Mouse (Mus musculus): ENCODE results near the gene Pde5a. TPM values are rescaled to one million over a fixed set of nuclear protein-coding genes. Genes with fewer than 3 reads are reported as not detected.

Pde5a gene
- polyA plus RNA-seq, 1 experiment from 2014 or later, result 19.8 TPM

GRCm38 (mm10) chr3:122810986-122811385, 82.2 kb downstream of the Pde5a start:
- Histone ChIP-seq H3K4me1 (peaks cover 5% of the 10 kb centered on the region), H3K27me3 (replicated peaks) (no peaks in the 10 kb centered on the region), H3K27ac (no peak overlapping the region), H3K36me3 (no peaks in the 10 kb centered on the region; the same call in 1 of the 2 replicates), H3K4me3 (replicated peaks) (no peak overlapping the region), H3K4me2 (no peak overlapping the region), H3K9ac (no peak overlapping the region), H3K9me3 (no peaks in the 10 kb centered on the region)
- WGBS, result 87% methylated on average over 5 of the region's 5 CpGs
- ATAC-seq (ENCODE audit: insufficient read depth, low FRiP score, low read depth), result no peak

GRCm38 (mm10) chr3:122814531-122814930, 85.8 kb downstream of the Pde5a start:
- H3K4me3 ChIP-seq (replicated peaks), result no peak overlapping the region
- peak overlapping the region; percentile 84 for H3K27ac ChIP-seq
- H3K9me3 ChIP-seq, result no peaks in the 10 kb centered on the region
- whole genome bisulfite sequencing, result 28% methylated on average over 4 of the region's 4 CpGs
- no peaks in the 10 kb centered on the region for H3K27me3 ChIP-seq (replicated peaks)
- no peaks in the 10 kb centered on the region for H3K36me3 ChIP-seq
- H3K9ac ChIP-seq, result no peak overlapping the region
- ATAC-seq (ENCODE audit: insufficient read depth, low FRiP score, low read depth), result peak; percentile 83; the same call in 1 of the 2 replicates
- peaks cover 5% of the 10 kb centered on the region for H3K4me1 ChIP-seq
- no peak overlapping the region for H3K4me2 ChIP-seq

GRCm38 (mm10) chr3:122818282-122818681, 89.5 kb downstream of the Pde5a start:
- WGBS, result 87% methylated on average over 5 of the region's 5 CpGs
- H3K9ac ChIP-seq, result no peak overlapping the region
- H3K27ac ChIP-seq, result no peak overlapping the region
- H3K36me3 ChIP-seq, result no peaks in the 10 kb centered on the region
- H3K4me1 ChIP-seq, result peaks cover 5% of the 10 kb centered on the region
- H3K27me3 ChIP-seq (replicated peaks), result no peaks in the 10 kb centered on the region
- no peak overlapping the region for H3K4me2 ChIP-seq
- H3K9me3 ChIP-seq, result no peaks in the 10 kb centered on the region
- no peak overlapping the region for H3K4me3 ChIP-seq (replicated peaks)
- ATAC-seq (ENCODE audit: insufficient read depth, low FRiP score, low read depth), result no peak

GRCm38 (mm10) chr3:122820700-122821099, 92.0 kb downstream of the Pde5a start:
- Histone ChIP-seq H3K27ac (peak overlapping the region; percentile 41; the same call in 1 of the 2 replicates), H3K4me3 (replicated peaks) (no peak overlapping the region), H3K27me3 (replicated peaks) (no peaks in the 10 kb centered on the region), H3K9me3 (no peaks in the 10 kb centered on the region), H3K36me3 (0 out of 2 replicates have a peak, but pooled peaks cover 1% of the 10 kb centered on the region), H3K4me1 (no peaks in the 10 kb centered on the region), H3K9ac (no peak overlapping the region), H3K4me2 (no peak overlapping the region)
- ATAC-seq (ENCODE audit: insufficient read depth, low FRiP score, low read depth), result 0 out of 2 replicates have a peak, but pooled peaks have one; percentile 35
- 35% methylated on average over 4 of the region's 4 CpGs for WGBS

GRCm38 (mm10) chr3:122828270-122829058, 99.7 kb downstream of the Pde5a start:
- Histone ChIP-seq H3K36me3 (peaks cover 12% of the 10 kb centered on the region), H3K4me1 (0 out of 2 replicates have a peak, but pooled peaks cover 2% of the 10 kb centered on the region), H3K9me3 (no peaks in the 10 kb centered on the region), H3K4me2 (no peak overlapping the region), H3K4me3 (replicated peaks) (no peak overlapping the region), H3K27me3 (replicated peaks) (no peaks in the 10 kb centered on the region), H3K9ac (no peak overlapping the region), H3K27ac (no peak overlapping the region)
- ATAC-seq (ENCODE audit: insufficient read depth, low FRiP score, low read depth), result no peak
- WGBS, result 78% methylated on average over 11 of the region's 11 CpGs

GRCm38 (mm10) chr3:122834519-122834918, 105.8 kb downstream of the Pde5a start:
- no peaks in the 10 kb centered on the region for H3K9me3 ChIP-seq
- peak overlapping the region; percentile 72 for H3K27ac ChIP-seq
- 47% methylated on average over 5 of the region's 5 CpGs for WGBS
- peaks cover 3% of the 10 kb centered on the region; the same call in 1 of the 2 replicates for H3K36me3 ChIP-seq
- no peak overlapping the region for H3K4me3 ChIP-seq (replicated peaks)
- no peak overlapping the region for H3K4me2 ChIP-seq
- H3K9ac ChIP-seq, result no peak overlapping the region
- ATAC-seq (ENCODE audit: insufficient read depth, low FRiP score, low read depth), result no peak
- peaks cover 6% of the 10 kb centered on the region; the same call in 1 of the 2 replicates for H3K4me1 ChIP-seq
- H3K27me3 ChIP-seq (replicated peaks), result no peaks in the 10 kb centered on the region

GRCm38 (mm10) chr3:122835097-122835850, 106.5 kb downstream of the Pde5a start:
- no peak for ATAC-seq (ENCODE audit: insufficient read depth, low FRiP score, low read depth)
- H3K4me1 ChIP-seq, result peaks cover 6% of the 10 kb centered on the region; the same call in 1 of the 2 replicates
- 56% methylated on average over 8 of the region's 8 CpGs for WGBS
- peak overlapping the region; percentile 72 for H3K27ac ChIP-seq
- H3K27me3 ChIP-seq (replicated peaks), result no peaks in the 10 kb centered on the region
- no peak overlapping the region for H3K4me2 ChIP-seq
- H3K9ac ChIP-seq, result no peak overlapping the region
- H3K36me3 ChIP-seq, result no peaks in the 10 kb centered on the region
- no peaks in the 10 kb centered on the region for H3K9me3 ChIP-seq
- H3K4me3 ChIP-seq (replicated peaks), result no peak overlapping the region

- H3K36me3 ChIP-seq, result peaks cover 9% of the 10 kb centered on the region; the same call in 1 of the 2 replicates
- H3K4me2 ChIP-seq, result no peak overlapping the region
- H3K4me3 ChIP-seq (replicated peaks), result no peak overlapping the region
- H3K27me3 ChIP-seq (replicated peaks), result no peaks in the 10 kb centered on the region
- H3K9ac ChIP-seq, result no peak overlapping the region
- H3K4me1 ChIP-seq, result peaks cover 6% of the 10 kb centered on the region; the same call in 1 of the 2 replicates
- H3K27ac ChIP-seq, result peak overlapping the region; percentile 90
- no peaks in the 10 kb centered on the region for H3K9me3 ChIP-seq
- 52% methylated on average over 2 of the region's 2 CpGs for WGBS
- peak; percentile 69; the same call in 1 of the 2 replicates for ATAC-seq (ENCODE audit: insufficient read depth, low FRiP score, low read depth)
Measured at GRCm38 (mm10) chr3:122837639-122838038, 108.9 kb downstream of the Pde5a start.

- 0 out of 2 replicates have a peak overlapping the region, but pooled peaks have one; percentile 1 for H3K27ac ChIP-seq
- H3K4me3 ChIP-seq (replicated peaks), result no peak overlapping the region
- 33% methylated on average over 5 of the region's 5 CpGs for WGBS
- H3K4me2 ChIP-seq, result no peak overlapping the region
- H3K27me3 ChIP-seq (replicated peaks), result no peaks in the 10 kb centered on the region
- no peaks in the 10 kb centered on the region for H3K4me1 ChIP-seq
- no peak overlapping the region for H3K9ac ChIP-seq
- ATAC-seq (ENCODE audit: insufficient read depth, low FRiP score, low read depth), result no peak
- peaks cover 24% of the 10 kb centered on the region for H3K36me3 ChIP-seq
- no peaks in the 10 kb centered on the region for H3K9me3 ChIP-seq
Measured at GRCm38 (mm10) chr3:122848410-122849034, 119.8 kb downstream of the Pde5a start.

GRCm38 (mm10) chr3:122855149-122855548, 126.4 kb downstream of the Pde5a start:
- ATAC-seq (ENCODE audit: insufficient read depth, low FRiP score, low read depth), result no peak
- H3K27me3 ChIP-seq (replicated peaks), result no peaks in the 10 kb centered on the region

GRCm38 (mm10) chr3:122859829-122860228, 131.1 kb downstream of the Pde5a start:
- ATAC-seq (ENCODE audit: insufficient read depth, low FRiP score, low read depth), result no peak
- Histone ChIP-seq H3K4me3 (replicated peaks) (no peak overlapping the region), H3K9ac (no peak overlapping the region), H3K4me2 (no peak overlapping the region), H3K27ac (peak overlapping the region; percentile 65; the same call in 1 of the 2 replicates), H3K36me3 (no peaks in the 10 kb centered on the region), H3K9me3 (no peaks in the 10 kb centered on the region), H3K4me1 (no peaks in the 10 kb centered on the region), H3K27me3 (replicated peaks) (no peaks in the 10 kb centered on the region)
- WGBS, result 70% methylated on average over 2 of the region's 2 CpGs

More at GRCm38 (mm10) chr3:122855149-122855548, 126.4 kb downstream of the Pde5a start:
- no peaks in the 10 kb centered on the region for H3K9me3 ChIP-seq
- H3K4me3 ChIP-seq (replicated peaks), result no peak overlapping the region
- H3K9ac ChIP-seq, result no peak overlapping the region
- 61% methylated on average over 11 of the region's 11 CpGs for WGBS
- H3K27ac ChIP-seq, result no peak overlapping the region
- H3K36me3 ChIP-seq, result 0 out of 2 replicates have a peak, but pooled peaks cover 4% of the 10 kb centered on the region
- no peak overlapping the region for H3K4me2 ChIP-seq
- no peaks in the 10 kb centered on the region for H3K4me1 ChIP-seq

All from stomach, embryonic 15.5 days (tissue).